Mouse (Mus musculus) adrenal gland, postnatal 25 days (tissue): Measurements from ENCODE around the gene Tnfrsf22. TPM values are rescaled to one million over a fixed set of nuclear protein-coding genes. Genes with fewer than 3 reads are reported as not detected.
"Not testable (repeated sequence)": the region's sequence is repeated elsewhere in the genome, so short reads cannot be mapped to it uniquely, and the experiment has no call there.

ENCODE experiments used
- DNase-seq: peaks from one replicate; pipeline ENCODE4 v3.0.0; 2021; ENCODE audit warnings: mixed read lengths
- long read RNA-seq: library from polyadenylated mRNA; stranded (forward); transcript quantifications from one replicate; pipeline ENCODE4 v2.0.0, GENCODE M21; 2021
- total RNA-seq: library from RNA; stranded (reverse); gene quantifications from 2 replicates; pipeline ENCODE4 v1.2.3, GENCODE M21; 2021

The Tnfrsf22 gene
- 4.4 and 6.5 TPM in 2 replicates for total RNA-seq
- long read RNA-seq, partial matches to known transcripts: 0 of 1 reads
- long read RNA-seq, other reads (novel, unspliced or antisense): 0 of 1 reads

DNA sequence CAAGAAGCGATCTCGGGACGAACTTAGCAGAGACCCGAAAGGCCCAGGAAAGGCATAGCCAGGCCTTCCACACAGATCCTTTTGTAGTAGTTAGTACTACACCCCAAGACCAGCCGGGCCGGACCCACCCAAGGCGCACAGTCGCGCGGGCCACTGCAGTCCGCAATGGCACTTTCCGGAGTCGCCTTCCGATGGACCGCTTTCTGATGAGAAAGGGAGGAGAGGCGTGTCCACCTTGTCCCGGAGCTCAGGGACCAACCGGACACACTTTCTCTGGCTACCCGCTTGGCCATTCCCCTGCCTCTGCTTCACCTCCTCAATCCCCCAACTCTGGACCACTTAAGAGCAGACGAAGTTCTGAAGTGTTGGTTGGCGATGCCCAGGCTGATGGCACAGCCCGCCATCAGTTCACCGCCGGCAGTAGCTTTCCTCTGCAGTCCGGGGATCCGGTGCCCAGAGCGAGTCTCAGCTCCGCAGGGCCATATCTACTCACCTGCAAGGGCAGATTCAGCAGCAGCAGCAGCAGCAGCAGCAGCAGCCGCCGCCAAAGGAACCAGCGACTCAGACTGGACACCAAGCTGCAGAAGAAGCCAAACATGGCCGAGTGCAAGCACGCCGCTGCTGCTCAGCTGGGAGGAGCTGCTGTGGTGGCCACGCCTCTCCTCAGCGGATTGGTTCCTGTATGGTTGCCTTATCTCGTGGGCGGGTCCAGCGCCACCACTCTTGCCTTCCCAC, at the start of gene Tnfrsf22:
Tnfrsf22 (minus strand) TSS at position 628 of the 735 bp plus-strand sequence.
- peak; percentile 85 for DNase-seq

DNA sequence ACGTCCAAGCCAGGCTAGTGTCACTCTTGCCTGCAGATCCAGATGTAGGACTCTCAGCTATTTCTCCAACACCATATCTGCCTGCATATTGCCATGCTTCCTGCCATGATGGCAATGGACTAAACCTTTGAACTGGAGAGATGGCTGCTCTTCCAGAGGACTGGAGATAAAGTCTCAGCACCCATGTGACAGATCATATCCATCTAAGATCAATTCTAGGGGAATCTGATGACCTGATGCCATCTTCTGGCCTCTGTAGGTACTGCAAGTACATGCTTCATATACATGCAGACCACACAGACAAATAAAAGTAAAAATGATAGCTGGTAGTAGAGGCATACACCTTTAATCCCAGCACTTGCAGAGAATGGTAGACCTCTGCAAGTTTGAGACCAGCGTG, 46.7 kb upstream of the Tnfrsf22 start:
- no peak for DNase-seq

DNA sequence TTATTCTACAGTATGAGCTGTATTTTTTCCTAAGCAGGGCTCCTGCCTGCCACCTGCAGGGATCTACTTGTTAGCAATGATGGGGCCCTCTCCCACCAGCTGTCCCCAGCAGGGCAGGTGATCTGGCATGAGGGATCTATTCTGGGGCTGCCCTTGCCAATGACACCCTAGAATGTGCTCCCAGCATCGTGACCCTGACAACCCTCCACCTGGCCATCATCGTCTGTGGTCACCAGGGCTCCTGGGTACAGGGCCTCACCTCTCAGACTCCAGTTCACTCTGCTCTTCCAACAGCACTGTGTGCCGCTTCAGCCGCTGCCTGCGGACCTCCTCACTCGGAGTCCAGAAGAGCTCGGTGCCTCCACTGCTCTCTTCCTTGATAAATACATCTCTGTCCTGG, 45.1 kb upstream of the Tnfrsf22 start:
- no peak for DNase-seq

GRCm38 (mm10) chr7:143692746-143693510, 43.5 kb upstream of the Tnfrsf22 start:
- DNase-seq: no peak

DNA sequence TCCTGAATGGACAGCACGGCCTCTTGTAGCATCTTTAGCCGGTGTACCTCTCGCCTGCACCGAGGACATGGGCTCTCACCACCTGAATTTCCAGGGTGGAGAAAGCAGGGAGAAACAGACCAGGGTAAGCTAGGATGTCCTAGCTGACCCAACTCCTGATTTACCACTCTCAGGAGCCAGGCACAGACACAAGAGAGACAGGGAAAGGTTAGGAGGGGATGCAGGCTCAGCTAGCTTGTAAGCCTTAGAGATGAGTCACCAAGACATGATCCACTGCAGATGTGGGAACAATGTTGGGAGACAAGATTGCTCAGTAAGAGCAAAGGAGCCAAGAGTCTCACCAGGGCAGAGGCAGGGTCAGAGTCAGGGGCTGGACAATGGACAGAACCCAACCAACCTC, 42.4 kb upstream of the Tnfrsf22 start:
- DNase-seq: no peak

DNA sequence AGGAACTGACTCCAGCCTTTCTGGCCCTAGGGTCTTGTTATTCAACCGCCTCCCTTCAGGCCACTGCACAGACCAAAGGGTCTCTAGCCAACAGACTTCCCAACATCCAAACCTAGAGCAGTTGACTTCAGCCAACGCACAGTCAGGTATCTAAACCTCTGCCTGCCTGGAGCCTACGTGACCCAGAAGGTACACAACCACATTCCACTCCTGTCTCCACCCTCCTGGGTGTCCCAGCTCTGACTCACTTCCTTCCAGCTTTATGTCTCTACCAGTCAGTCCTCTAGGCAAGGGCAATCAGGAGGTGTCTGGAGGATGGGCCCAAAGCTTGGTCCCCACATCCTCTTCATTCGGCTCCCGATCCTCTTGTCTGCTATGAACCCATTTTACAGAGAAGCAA, 41.7 kb upstream of the Tnfrsf22 start:
- no peak for DNase-seq

GRCm38 (mm10) chr7:143689946-143690345, 40.5 kb upstream of the Tnfrsf22 start:
- DNase-seq: no peak

GRCm38 (mm10) chr7:143689481-143689880, 40.0 kb upstream of the Tnfrsf22 start:
- DNase-seq: no peak

GRCm38 (mm10) chr7:143686676-143687075, 37.2 kb upstream of the Tnfrsf22 start:
- not testable (repeated sequence) for DNase-seq

DNA sequence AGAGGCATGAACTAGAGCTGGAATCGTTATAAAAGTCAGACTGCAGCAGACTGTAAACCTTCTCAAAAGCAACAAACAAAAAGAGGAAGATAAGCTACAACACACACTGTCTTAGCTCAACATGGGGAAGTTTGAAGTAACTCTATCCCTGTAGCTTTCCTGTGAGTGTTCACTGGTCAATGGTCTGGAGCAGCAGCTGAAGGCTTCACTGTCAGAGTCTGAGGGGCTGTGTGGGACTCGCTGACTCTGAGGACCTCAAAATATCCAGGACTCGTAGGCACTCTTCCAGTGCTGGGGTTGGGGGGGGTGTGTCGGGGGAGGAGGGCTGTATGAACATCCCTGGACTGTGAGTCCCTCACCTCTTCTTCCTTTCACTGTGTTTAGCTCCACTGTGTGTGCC, 36.7 kb upstream of the Tnfrsf22 start:
- DNase-seq: not testable (repeated sequence)

DNA sequence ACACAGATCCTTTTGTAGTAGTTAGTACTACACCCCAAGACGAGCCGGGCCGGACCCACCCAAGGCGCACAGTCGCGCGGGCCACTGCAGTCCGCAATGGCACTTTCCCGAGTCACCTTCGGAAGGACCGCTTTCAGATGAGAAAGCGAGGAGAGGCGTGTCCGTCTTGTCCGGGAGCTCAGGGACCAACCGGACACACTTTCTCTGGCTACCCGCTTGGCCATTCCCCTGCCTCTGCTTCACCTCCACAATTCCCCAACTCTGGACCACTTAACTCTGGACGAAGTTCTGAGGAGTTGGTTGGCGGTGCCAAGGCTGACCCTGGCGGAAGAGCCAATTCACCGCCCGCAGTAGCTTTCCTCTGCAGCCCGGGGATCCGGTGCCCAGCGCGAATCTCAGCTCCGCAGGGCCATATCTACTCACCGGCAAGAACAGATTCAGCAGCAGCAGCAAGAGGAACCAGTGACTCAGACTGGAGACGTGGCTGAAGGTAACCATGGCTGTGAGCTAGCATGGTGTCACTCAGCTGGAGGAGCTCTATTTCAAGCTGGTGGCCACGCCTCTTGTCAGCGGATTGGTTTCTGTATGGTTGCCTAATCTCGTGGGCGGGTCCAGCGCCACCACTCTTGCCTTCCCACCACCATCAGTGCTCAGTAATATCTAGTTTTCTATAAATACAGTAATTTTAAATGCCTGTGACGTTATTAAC, 36.1 kb upstream of the Tnfrsf22 start, which contains the start of gene Tnfrsf23:
Tnfrsf23 (minus strand) TSS at position 514 of the 709 bp plus-strand sequence.
- DNase-seq: peak; percentile 80

GRCm38 (mm10) chr7:143684569-143684968, 35.1 kb upstream of the Tnfrsf22 start:
- DNase-seq: not testable (repeated sequence)

- DNase-seq: no peak
Measured at GRCm38 (mm10) chr7:143681566-143681965, 32.1 kb upstream of the Tnfrsf22 start.

DNA sequence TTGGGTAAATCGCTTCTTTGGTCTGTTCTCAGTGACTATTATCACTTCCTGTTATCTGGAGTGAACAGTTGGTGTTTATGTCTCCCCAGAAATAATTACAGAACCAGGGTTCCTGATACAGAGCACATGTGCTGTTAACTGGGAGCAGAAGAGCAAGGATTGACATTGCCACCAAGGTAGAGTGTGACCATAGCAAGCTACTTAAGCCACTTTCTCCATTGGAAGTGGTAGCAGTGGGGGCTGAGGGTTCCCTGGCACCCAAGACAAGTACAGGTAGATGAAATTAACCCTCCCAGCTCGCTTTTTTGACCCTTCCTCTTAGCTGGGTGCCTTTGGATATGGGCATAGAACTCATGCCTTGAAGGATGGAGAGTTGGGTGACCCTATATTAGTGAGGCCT, 31.4 kb upstream of the Tnfrsf22 start:
- DNase-seq: not testable (repeated sequence)

DNA sequence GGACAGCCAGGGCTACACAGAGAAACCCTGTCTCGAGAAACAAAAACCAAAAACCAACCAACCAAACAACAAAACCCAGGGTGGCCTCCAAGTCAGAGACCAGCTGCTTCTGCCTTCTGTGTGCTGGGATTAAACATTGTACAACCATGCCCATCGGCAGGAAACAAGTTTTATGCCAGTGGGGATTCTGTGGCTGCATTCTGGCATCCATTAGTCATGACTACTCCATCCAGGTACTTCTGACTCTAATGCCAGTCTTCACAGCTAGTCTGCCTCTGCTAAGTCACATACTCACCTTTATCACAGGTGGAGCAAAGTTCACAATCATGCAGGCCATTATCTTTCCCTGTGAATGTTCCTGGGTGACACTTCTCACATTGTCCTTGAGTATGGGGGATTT, 30.2 kb upstream of the Tnfrsf22 start:
- DNase-seq: not testable (repeated sequence)

DNA sequence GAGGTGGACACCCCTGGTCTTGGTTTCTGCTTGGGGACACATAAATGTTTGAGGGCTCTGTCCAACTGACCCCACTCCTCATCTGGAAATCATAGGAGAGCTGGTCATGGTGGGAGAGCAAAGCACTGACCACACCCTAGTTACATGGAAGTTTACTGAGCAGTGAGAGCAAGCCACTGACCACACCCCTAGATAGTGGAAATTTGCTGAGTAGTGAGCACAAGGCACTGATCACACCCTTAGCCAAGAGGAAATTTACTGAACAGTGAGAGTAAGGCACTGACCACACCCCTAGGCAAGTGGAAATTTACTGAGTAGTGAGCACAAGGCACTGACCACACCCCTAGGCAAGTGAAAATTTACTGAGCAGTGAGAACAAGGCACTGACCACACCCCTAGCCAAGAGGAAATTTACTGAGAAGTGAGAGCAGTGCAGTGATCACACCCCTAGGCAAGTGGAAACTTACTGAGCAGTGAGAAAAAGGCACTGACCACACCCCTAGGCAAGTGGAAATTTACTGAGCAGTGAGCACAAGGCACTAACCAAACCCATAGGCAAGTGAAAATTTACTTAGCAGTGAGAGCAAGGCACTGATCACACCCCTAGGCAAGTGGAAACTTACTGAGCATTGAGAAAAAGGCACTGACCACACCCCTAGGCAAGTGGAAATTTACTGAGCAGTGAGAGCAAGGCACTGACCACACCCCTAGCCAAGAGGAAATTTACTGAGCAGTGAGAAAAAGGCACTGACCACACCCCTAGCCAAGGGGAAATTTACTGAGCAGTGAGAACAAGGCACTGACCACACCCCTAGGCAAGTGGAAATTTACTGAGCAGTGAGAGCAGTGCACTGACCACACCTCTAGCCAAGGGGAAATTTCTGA, 17.2 kb upstream of the Tnfrsf22 start:
- DNase-seq: no peak

- DNase-seq: no peak
Measured at GRCm38 (mm10) chr7:143663470-143663869, 14.0 kb upstream of the Tnfrsf22 start.

GRCm38 (mm10) chr7:143660797-143661196, 11.3 kb upstream of the Tnfrsf22 start:
- no peak for DNase-seq

DNA sequence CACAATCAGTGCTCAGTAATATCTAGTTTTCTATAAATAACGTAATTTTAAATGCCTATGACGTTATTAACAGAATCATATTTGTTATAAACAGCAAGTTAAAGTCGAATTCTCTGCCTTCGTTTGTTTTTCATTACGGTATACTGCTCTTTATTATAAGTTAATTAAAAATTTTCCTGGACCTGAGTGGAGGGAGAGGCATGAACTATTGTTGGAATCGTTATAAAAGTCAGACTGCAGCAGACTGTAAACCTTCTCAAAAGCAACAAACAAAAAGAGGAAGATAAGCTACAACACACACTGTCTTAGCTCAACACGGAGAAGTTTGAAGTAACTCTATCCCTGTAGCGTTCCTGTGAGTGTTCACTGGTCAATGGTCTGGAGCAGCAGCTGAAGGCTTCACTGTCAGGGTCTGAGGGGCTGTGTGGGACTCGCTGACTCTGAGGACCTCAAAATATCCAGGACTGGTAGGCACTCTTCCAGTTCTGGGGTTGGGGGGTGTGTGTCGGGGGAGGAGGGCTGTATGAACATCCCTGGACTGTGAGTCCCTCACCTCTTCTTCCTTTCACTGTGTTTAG, 397 bp upstream of the Tnfrsf22 start:
- not testable (repeated sequence) for DNase-seq

DNA sequence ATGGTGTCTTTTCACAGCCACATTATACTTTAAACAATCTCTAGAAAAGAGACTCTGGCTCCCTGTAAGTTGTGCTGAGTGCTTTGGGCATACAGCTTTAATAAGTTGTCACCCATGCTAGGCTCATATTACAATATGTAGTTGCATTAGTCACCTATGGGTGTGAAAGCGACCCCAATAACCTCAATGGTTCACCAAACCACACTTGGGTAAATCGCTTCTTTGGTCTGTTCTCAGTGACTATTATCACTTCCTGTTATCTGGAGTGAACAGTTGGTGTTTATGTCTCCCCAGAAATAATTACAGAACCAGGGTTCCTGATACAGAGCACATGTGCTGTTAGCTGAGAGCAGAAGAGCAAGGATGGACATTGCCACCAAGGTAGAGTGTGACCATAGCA, 5.5 kb downstream of the Tnfrsf22 start:
- DNase-seq: not testable (repeated sequence)

DNA sequence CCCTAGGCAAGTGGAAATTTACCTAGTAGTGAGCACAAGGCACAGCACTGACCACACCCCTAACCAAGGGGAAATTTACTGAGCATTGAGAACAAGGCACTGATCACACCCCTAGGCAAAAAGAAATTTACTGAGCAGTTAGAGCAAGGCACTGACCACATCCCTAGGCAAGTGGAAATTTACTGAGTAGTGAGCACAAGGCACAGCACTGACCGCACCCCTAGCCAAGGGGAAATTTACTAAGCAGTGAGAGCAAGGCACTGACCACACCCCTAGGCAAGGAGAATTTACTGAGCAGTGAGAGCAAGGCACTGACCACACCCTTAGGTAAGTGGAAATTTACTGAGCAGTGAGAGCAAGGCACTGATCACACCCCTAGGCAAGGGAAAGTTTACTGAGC, 12.8 kb downstream of the Tnfrsf22 start:
- DNase-seq: no peak
